Mouse (Mus musculus) heart, postnatal 36 days (tissue): Measurements from ENCODE around the gene Gm3417. TPM values are rescaled to one million over a fixed set of nuclear protein-coding genes. Genes with fewer than 3 reads are reported as not detected.
"Not testable (repeated sequence)": the region's sequence is repeated elsewhere in the genome, so short reads cannot be mapped to it uniquely, and the experiment has no call there.

Experiments used
- DNase-seq, 2 experiments: peaks; one replicate each; pipeline ENCODE4 v3.0.0; 2021 to 2022
- intact Hi-C: fragments of 180-260 bp; cut with DNase I; formaldehyde crosslinking; loops from one replicate; pipeline ENCODE4 v1.15.1; 2025
- total RNA-seq, 2 experiments: library from RNA; stranded (reverse); gene quantifications; 2 replicates each; pipeline ENCODE4 v1.2.3; 2021

Gm3417 gene
- total RNA-seq: not detected

GRCm38 (mm10) chr17:14978362-14979038 is at the start of gene Gm3417, which contains the start of gene 9030025P20Rik:
Gene Gm3417 (minus strand): TSS chr17:14978790.
Gene 9030025P20Rik (plus strand): TSS chr17:14978468.
- DNase-seq, intact Hi-C loops: not testable (repeated sequence)

GRCm38 (mm10) chr17:15025513-15025912 is 46.9 kb upstream of the Gm3417 start:
- DNase-seq, intact Hi-C loops: not testable (repeated sequence)

- DNase-seq, intact Hi-C loops: not testable (repeated sequence)
Measured at GRCm38 (mm10) chr17:15024502-15025193, 46.1 kb upstream of the Gm3417 start.

GRCm38 (mm10) chr17:15023878-15024492 is 45.4 kb upstream of the Gm3417 start:
- DNase-seq, intact Hi-C loops: not testable (repeated sequence)

GRCm38 (mm10) chr17:15021503-15022220 is 43.1 kb upstream of the Gm3417 start:
- intact Hi-C loops: not testable (repeated sequence)
- peak; percentile 16 to 29 for DNase-seq

- intact Hi-C loops: not testable (repeated sequence)
Measured at GRCm38 (mm10) chr17:15009706-15010413, 31.3 kb upstream of the Gm3417 start, which contains the start of gene Gm3435. Gene Gm3435 (plus strand): TSS chr17:15010176.

GRCm38 (mm10) chr17:15009088-15009487 is 30.5 kb upstream of the Gm3417 start:
- not testable (repeated sequence) for DNase-seq

More at GRCm38 (mm10) chr17:15009706-15010413, 31.3 kb upstream of the Gm3417 start, which contains the start of gene Gm3435:
- DNase-seq: not testable (repeated sequence)

GRCm38 (mm10) chr17:15000047-15000446 is 21.5 kb upstream of the Gm3417 start:
- intact Hi-C loops, DNase-seq: not testable (repeated sequence)

More at GRCm38 (mm10) chr17:15009088-15009487, 30.5 kb upstream of the Gm3417 start:
- intact Hi-C loops: not testable (repeated sequence)

GRCm38 (mm10) chr17:14994140-14994539 is 15.6 kb upstream of the Gm3417 start:
- intact Hi-C loops, DNase-seq: not testable (repeated sequence)

GRCm38 (mm10) chr17:14993139-14993832 is 14.7 kb upstream of the Gm3417 start:
- DNase-seq, intact Hi-C loops: not testable (repeated sequence)

GRCm38 (mm10) chr17:14992522-14993138 is 14.0 kb upstream of the Gm3417 start:
- DNase-seq, intact Hi-C loops: not testable (repeated sequence)

GRCm38 (mm10) chr17:14990116-14990702 is 11.6 kb upstream of the Gm3417 start:
- DNase-seq: peak in 1 of 2 experiments; percentile 12

GRCm38 (mm10) chr17:14977718-14978361 is 750 bp downstream of the Gm3417 start:
- DNase-seq, intact Hi-C loops: not testable (repeated sequence)

More at GRCm38 (mm10) chr17:14990116-14990702, 11.6 kb upstream of the Gm3417 start:
- intact Hi-C loops: not testable (repeated sequence)

- DNase-seq, intact Hi-C loops: not testable (repeated sequence)
Measured at GRCm38 (mm10) chr17:14968373-14968913, 10.1 kb downstream of the Gm3417 start.

GRCm38 (mm10) chr17:14961557-14962154 is 16.9 kb downstream of the Gm3417 start:
- intact Hi-C loops, DNase-seq: not testable (repeated sequence)

- intact Hi-C loops: not testable (repeated sequence)
- peak; percentile 37 to 63 for DNase-seq
Measured at GRCm38 (mm10) chr17:14960951-14961556, 17.5 kb downstream of the Gm3417 start, which contains the start of gene Phf10. Gene Phf10 (minus strand): TSS chr17:14961273.
